Mouse (Mus musculus) heart, embryonic 13.5 days (tissue): ENCODE measurements around the gene Olfr976. TPM values are rescaled to one million over a fixed set of nuclear protein-coding genes. Genes with fewer than 3 reads are reported as not detected.

ENCODE experiments used
- ATAC-seq: fragments of 200-750 bp; cut with Nextera tagmentation; 2 replicates; pipeline ENCODE4 v1.8.0; 2017; ENCODE audit warnings: moderate TSS enrichment; ENCODE audit not compliant: insufficient number of reproducible peaks, low FRiP score, low TSS enrichment; ENCODE audit errors: extremely low read depth
- H3K27ac ChIP-seq: fragments of 300-500 bp; sonication (generic); replicated peaks from 2 replicates; pipeline ENCODE4 v1.5.1; 2015; ENCODE audit warnings: moderate library complexity, mild to moderate bottlenecking, inconsistent platforms
- H3K27me3 ChIP-seq: fragments of 300-500 bp; sonication (generic); replicated peaks from 2 replicates; pipeline ENCODE4 v1.6.1; 2015; ENCODE audit warnings: mild to moderate bottlenecking, inconsistent platforms
- H3K36me3 ChIP-seq: fragments of 300-500 bp; sonication (generic); 2 replicates; pipeline ENCODE4 v1.6.1; 2015; ENCODE audit warnings: mild to moderate bottlenecking, inconsistent platforms
- H3K4me1 ChIP-seq: fragments of 300-500 bp; sonication (generic); 2 replicates; pipeline ENCODE4 v1.6.1; 2015; ENCODE audit warnings: inconsistent platforms
- H3K4me2 ChIP-seq: fragments of 300-500 bp; sonication (generic); 2 replicates; pipeline ENCODE4 v1.6.1; 2015; ENCODE audit warnings: inconsistent platforms, mild to moderate bottlenecking, moderate library complexity
- H3K4me3 ChIP-seq: fragments of 300-500 bp; sonication (generic); 2 replicates; pipeline ENCODE4 v1.5.1; 2015; ENCODE audit warnings: moderate library complexity, mild to moderate bottlenecking, inconsistent platforms
- H3K9ac ChIP-seq: fragments of 300-500 bp; sonication (generic); 2 replicates; pipeline ENCODE4 v1.6.1; 2015; ENCODE audit warnings: inconsistent platforms, mild to moderate bottlenecking, moderate library complexity
- H3K9me3 ChIP-seq: fragments of 300-500 bp; sonication (generic); 2 replicates; pipeline ENCODE4 v1.6.1; 2016; ENCODE audit warnings: inconsistent platforms
- WGBS: fragments of 180-500 bp; shearing (Covaris S2); methylation state at CpG from one replicate; pipeline ENCODE4 v1.1.7; 2015; ENCODE audit warnings: mixed read lengths; 5-methylcytosine and 5-hydroxymethylcytosine counted together
- polyA plus RNA-seq: library from polyadenylated mRNA; unstranded; fragments of >200 nt; fragmentation: Nextera tagmentation; extraction: Ambion mirVana; gene quantifications from 2 replicates; pipeline ENCODE4 v1.2.1, GENCODE M21; 2015

The Olfr976 gene
- polyA plus RNA-seq, 1 experiment from 2014 or later = not detected

GRCm38 (mm10) chr9:39905106-39905505 is 55.8 kb downstream of the Olfr976 start:
- no peaks in the 10 kb centered on the region for H3K9me3 ChIP-seq
- H3K4me3 ChIP-seq = no peak overlapping the region
- ATAC-seq = no peak
- no peaks in the 10 kb centered on the region for H3K27me3 ChIP-seq
- H3K4me1 ChIP-seq = no peaks in the 10 kb centered on the region
- H3K4me2 ChIP-seq = no peak overlapping the region
- H3K27ac ChIP-seq = no peak overlapping the region
- no peak overlapping the region for H3K9ac ChIP-seq
- no peaks in the 10 kb centered on the region for H3K36me3 ChIP-seq
- WGBS = 63% methylated on average over 6 of the region's 6 CpGs

Other genes starting within 250 kb of the Olfr976 start
- not detected in 2 replicates for gene Olfr965, start 249.8 kb downstream of the Olfr976 start, polyA plus RNA-seq
- not detected in 2 replicates for gene Olfr150, start 230.2 kb downstream of the Olfr976 start, polyA plus RNA-seq
- not detected in 2 replicates for gene Olfr967, start 214.9 kb downstream of the Olfr976 start, polyA plus RNA-seq
- gene Olfr968, start 177.9 kb downstream of the Olfr976 start, polyA plus RNA-seq = not detected in 2 replicates
- gene Olfr969, start 170.2 kb downstream of the Olfr976 start, polyA plus RNA-seq = not detected in 2 replicates
- not detected in 2 replicates for gene Olfr970, start 152.3 kb downstream of the Olfr976 start, polyA plus RNA-seq
- not detected in 2 replicates for gene Olfr971, start 124.3 kb downstream of the Olfr976 start, polyA plus RNA-seq
- not detected in 2 replicates for gene Olfr972, start 94.7 kb downstream of the Olfr976 start, polyA plus RNA-seq
- not detected in 2 replicates for gene Olfr229, start 53.8 kb downstream of the Olfr976 start, polyA plus RNA-seq
- not detected in 2 replicates for gene Olfr974, start 23.6 kb downstream of the Olfr976 start, polyA plus RNA-seq
- not detected in 2 replicates for gene Olfr975, start 9.1 kb downstream of the Olfr976 start, polyA plus RNA-seq
- gene Olfr978, start 31.0 kb upstream of the Olfr976 start, polyA plus RNA-seq = not detected in 2 replicates
- not detected in 2 replicates for gene Olfr979, start 42.3 kb upstream of the Olfr976 start, polyA plus RNA-seq
- gene Olfr980, start 48.4 kb upstream of the Olfr976 start, polyA plus RNA-seq = not detected in 2 replicates
- not detected in 2 replicates for gene Olfr981, start 60.3 kb upstream of the Olfr976 start, polyA plus RNA-seq
- gene Olfr982, start 112.7 kb upstream of the Olfr976 start, polyA plus RNA-seq = not detected in 2 replicates
- not detected in 2 replicates for gene Olfr983, start 132.5 kb upstream of the Olfr976 start, polyA plus RNA-seq
- not detected in 2 replicates for gene Olfr984, start 153.1 kb upstream of the Olfr976 start, polyA plus RNA-seq
- gene Olfr985, start 169.1 kb upstream of the Olfr976 start, polyA plus RNA-seq = not detected in 2 replicates
- not detected in 2 replicates for gene Tmem225, start 187.0 kb upstream of the Olfr976 start, polyA plus RNA-seq
- gene Olfr986, start 219.8 kb upstream of the Olfr976 start, polyA plus RNA-seq = 0.08 TPM in 1 of 2 replicates, not detected in the other
- gene Zfp202, start 231.2 kb upstream of the Olfr976 start, polyA plus RNA-seq = 3.7 and 3.8 TPM in 2 replicates